In the genomic region with DNA sequence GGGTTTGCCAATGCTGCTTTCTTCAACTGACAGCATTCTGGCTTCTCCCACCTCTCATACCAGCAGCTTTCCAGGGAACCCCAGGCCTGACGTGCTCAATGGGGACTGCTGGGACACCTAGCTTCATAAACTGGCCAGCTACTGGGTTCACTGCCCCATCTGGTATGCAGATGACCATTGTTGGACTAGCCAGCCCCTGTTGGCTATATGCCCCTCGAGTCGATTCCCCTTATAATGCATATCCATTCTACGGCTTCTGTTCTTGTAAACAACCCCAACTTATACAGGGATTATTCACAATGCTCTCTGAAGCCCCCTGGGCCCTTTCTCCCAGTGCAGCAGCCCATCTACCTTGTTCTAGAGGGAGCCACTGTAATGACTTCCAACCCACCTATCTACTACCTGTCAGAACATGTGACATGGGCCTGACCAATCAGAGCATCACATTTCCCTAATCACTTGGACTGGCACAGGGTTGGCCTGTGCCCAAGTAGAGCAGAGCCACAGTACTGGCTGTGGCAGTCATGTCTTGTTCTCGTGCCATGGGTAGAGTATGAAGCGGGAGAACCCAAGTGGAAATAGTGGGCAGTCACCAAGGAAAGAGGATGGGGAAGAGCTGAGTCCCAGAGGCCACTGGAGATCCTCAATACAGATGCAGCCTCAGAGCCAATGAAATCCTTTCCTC, we compare ENCODE assay signal across 17 mouse cellular contexts. TPM values are rescaled to one million over a fixed set of nuclear protein-coding genes. Genes with fewer than 3 reads are reported as not detected.
"Had no signal": no experiment of that assay in that cellular context is flagged by ENCODE, and none has a peak within 500 bp of the region (broad histone marks: within the 10 kb centered on the region; RNA-seq: fewer than 3 reads in every experiment).

No protein-coding gene starts in this region.

- DNase-seq: kidney, postnatal 10 days; kidney, postnatal 36 days; layer of hippocampus, postnatal 36 days; liver; lung, adult 18-20 months; lung, postnatal 10 days; lung, postnatal 36 days; retina, postnatal 1 day; right cerebral cortex, postnatal 25 days; spleen, adult 18-20 months; thymus, postnatal 25 days had no signal

RNA-seq across cellular contexts. Expression of a gene that starts 37.4 kb away (rescaled TPM):
- total RNA-seq: monocyte, adult 5-6 weeks; neutrophil, adult 5-6 weeks had no signal

RNA-seq across cellular contexts. Expression of a gene that starts 44.4 kb away (rescaled TPM):
- total RNA-seq: layer of hippocampus, adult 8-10 months; layer of hippocampus, postnatal 10 days; layer of hippocampus, postnatal 36 days; left cerebral cortex, adult 2 months; left cerebral cortex, postnatal 14 days; monocyte, adult 5-6 weeks; neutrophil, adult 5-6 weeks had no signal
